Mouse (Mus musculus) cerebellum, adult 8-10 months (tissue): ENCODE data around the gene Prkab2.

Experiments
- DNase-seq: peaks from one replicate; pipeline ENCODE4 v3.0.0; 2022

The Prkab2 gene

GRCm38 (mm10) chr3:97651604-97652003 lies 6.4 kb upstream of the Prkab2 start:
- no peak for DNase-seq

- DNase-seq = no peak
These were observed 4.2 kb upstream of the Prkab2 start for GRCm38 (mm10) chr3:97653781-97654180.

- no peak for DNase-seq
These were observed 3.1 kb upstream of the Prkab2 start for GRCm38 (mm10) chr3:97654901-97655300.

- no peak for DNase-seq
These were observed 617 bp downstream of the Prkab2 start for GRCm38 (mm10) chr3:97658426-97659193.

- no peak for DNase-seq
These were observed 1.8 kb downstream of the Prkab2 start for GRCm38 (mm10) chr3:97659746-97660145.

- no peak for DNase-seq
These were observed 3.2 kb downstream of the Prkab2 start for GRCm38 (mm10) chr3:97661206-97661605.

DNA sequence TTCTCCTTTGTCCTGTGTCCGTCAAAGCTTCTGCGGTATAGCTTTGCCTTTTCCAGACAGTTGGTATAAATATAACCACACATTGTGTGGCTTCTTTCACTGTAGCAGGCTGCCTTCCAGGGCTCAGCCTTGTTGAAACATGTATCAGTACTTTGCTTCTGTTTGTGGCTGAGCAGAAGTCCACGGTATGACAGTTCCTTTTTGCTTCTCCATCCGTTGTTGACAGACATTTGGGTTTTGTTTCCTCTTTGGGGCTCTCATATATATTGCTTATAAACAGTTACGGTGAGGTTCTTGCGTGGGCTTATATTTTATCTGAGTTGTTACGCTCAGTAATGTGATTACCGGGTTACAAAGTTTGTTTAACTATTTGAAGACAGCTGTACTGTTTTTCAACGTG lies 7.5 kb downstream of the Prkab2 start:
- no peak for DNase-seq

GRCm38 (mm10) chr3:97666154-97666553 lies 8.2 kb downstream of the Prkab2 start:
- DNase-seq = no peak

DNA sequence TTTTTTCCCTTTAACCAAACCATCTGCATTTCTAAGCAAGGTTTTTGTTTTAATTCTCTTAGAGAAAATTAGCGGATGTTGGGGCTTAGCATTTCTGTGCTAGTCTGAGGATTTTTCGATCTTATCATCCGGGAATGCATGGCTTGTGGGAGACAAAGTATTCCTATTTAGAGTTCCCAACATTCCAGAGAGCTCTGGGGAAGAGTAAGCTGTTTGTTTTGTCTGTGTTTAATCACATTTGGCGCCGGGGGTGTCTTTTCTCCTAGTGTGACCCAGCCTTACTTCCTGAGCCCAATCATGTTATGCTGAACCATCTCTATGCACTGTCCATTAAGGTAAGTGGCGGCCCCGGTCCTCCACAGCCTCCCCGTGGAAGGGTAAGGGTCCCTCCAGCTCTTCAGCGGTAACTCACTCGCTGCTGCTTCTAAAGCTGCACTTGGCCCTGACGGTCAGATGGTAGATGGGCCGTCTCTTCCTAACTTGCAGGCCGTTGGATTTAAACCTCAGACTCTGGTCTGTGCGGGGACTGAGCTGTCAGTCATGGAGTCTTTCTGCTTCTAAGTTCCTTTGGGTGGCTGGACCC lies 9.2 kb downstream of the Prkab2 start:
- DNase-seq = no peak

- no peak for DNase-seq
These were observed 16.7 kb downstream of the Prkab2 start, which contains the start of gene Gm17651 for GRCm38 (mm10) chr3:97674644-97675110. Gm17651 (minus strand) TSS chr3:97674694.

DNA sequence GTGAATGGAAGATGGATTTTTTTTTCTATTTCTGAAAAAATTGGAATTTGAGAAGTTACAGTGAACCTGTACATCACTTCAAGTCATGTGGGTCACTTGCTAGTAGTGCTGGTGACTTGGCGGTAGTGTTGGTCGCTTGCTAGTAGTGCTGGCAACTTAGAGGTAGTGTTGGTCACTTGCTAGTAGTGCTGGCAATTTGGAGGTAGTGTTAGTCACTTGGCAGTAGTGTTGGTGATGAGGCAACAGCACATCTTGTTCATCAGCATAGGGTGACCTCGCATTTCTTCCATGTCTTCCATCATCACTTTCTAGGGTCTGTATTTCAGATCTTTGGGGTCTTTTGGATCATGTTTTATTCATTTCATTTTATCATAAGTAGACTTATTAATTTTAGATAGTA lies 18.1 kb downstream of the Prkab2 start:
- no peak for DNase-seq

GRCm38 (mm10) chr3:97678416-97678815 lies 20.4 kb downstream of the Prkab2 start:
- DNase-seq = no peak

DNA sequence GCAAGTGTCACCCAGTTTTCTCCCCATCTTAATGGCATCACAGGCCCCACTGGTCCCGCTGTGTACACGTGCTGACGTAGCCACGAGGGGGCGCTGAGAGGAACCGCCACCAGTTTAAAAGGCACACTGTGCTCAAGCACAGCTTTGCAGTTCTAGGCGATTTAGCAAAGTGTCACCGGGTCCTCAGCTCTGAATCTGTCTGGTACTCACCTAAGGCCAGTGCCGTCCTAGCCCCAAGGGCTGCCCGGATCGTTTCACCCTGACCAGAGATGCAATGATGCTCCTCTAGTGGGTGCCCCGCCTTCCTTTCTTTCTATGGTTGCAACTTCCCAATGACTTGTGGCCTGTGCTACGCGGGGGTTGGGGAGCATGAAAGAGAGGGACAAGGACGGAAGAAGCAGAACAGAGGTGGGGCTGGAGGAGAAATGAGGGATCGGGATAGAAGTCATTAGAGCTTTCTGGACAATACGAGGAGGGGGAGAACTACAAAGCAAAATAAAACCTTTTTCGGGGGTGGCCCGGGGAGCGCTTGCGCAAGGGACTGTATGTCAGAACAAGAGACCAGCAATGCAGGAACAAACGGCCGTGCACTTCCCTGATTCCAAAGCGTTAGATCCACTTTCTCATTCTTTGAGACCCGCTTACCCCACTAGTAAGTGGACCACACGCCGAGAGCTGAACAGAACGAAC lies 22.8 kb downstream of the Prkab2 start:
- peak; percentile 73 for DNase-seq

DNA sequence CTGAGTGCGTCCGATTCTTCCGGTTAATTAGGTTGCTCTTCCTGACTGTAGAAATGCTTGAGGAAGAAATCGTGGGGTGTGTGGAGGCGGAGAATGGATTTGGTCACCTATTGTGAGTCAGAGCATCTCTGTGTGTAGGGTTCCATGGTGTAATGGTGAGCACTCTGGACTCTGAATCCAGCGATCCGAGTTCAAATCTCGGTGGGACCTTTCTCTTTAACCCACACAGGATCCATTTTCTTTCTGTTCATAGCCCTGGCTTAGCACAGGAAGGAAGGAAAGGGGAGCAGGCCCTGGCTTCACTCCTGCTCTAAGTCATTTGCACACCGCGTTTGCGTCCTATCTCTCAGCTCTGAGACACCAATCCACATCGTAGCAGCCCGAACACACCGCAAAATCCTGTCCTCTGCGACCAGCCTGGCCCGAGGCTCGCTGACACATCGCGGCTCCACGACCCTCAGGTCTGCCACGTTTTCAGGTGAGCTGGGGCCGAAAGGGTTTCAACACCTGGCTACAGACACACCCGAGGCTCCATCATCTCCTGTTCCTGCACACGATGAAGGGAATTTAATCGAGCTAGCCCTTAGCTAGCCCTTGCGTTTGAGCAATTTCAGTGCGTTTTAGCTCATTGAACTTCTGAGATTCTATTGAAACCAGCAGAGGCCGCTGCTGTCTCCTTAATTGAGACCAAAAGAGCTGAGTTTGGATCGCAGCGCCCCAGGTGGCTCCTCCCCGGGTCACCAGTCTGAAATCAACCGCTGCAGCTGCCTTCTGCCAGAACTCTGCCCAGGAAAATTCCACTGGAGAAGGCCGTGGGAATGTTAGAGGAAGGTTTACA lies 23.5 kb downstream of the Prkab2 start:
- DNase-seq = peak; percentile 56

DNA sequence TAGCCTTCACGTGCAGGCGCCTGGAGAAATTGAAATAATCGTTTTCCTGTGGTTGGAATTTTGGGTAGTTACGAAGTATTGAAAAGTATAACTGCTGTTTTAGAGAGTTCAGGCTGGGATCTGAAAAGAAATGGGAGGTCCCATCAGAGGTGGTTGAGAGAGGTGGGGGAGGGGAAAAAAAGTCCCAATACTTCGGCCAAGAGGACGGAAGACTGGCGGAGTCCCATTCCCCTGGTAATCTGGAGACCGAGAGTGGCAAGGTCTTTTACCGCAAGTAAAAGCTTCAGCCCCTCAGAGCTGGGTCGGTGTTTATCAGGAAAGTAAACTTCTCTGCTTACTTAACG lies 24.1 kb downstream of the Prkab2 start:
- DNase-seq = no peak

DNA sequence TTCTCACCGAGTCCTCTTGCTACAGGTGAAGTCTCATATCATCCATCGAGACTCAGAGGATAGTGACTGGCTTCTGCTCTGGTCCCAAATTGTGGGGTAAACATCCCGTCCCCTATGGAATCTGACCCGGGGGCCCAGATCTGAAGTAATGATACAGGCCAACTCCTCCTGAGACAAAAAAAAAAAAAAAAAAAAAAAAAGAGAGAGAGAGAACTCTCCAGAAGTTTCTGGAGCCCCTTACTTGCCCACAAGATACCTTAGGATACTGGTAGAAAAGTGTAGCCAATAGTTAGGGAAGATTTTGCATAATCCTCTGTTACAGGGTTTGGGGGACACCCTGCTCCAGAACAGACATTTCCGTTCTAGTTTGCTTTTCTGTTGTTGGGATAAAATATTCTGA lies 24.6 kb downstream of the Prkab2 start:
- no peak for DNase-seq

GRCm38 (mm10) chr3:97683560-97684195 lies 25.7 kb downstream of the Prkab2 start:
- no peak for DNase-seq

DNA sequence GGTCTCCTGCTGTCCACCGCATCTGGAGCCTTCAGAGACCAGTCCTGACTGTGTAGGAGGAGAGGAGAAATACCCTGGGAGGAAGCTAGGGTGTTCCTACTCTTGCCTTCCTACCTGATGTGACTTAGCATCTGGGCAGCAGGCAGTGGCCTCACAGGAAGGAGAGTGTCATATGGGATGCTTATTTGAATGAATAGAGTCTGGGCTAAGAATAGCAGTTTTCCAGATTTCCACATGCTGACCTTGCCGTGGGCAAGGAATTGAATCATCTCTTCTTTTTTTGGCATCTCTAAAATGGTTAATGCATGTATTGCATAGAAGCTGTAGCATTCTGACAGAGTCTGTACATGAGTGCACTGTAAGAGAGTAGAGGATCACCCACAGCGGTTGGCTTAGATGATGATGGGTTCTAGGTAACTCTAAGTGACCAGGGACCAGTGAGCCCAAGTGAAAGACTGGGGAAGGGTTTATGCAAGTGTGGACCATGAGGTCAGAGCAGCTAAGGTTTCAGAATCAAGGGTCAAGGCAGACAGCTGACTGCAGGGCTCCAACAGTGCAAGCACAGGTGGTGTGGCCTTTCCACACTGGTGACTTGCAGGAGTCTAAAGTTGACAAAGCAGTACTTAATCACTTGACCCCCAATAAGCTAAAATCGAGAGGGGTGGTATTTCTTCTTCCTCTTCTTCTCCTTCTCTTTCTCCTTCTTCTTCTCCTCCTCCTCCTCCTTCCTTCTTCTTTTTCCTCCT lies 28.6 kb downstream of the Prkab2 start:
- DNase-seq = no peak

- DNase-seq = no peak
These were observed 31.3 kb downstream of the Prkab2 start for GRCm38 (mm10) chr3:97689289-97689688.

DNA sequence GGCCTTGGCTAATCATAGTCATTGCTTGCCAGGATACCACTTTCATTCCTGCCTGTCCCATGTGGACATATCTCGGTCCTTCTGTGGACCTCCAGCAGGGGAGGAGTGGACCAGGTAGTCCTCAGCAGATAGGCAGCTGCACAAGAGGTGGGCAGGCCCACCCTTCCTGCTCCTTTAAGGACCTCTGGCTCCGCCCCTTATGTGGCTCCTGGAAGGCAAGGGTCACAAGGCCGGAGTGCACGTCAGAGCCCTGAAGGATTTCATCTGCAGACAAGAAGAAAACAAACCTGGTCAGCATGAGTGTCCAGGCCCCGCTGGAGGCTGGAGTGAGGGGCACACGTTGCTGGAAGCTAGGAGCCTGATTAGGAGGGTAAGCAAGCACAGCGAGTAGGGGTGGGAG lies 32.6 kb downstream of the Prkab2 start:
- no peak for DNase-seq

DNA sequence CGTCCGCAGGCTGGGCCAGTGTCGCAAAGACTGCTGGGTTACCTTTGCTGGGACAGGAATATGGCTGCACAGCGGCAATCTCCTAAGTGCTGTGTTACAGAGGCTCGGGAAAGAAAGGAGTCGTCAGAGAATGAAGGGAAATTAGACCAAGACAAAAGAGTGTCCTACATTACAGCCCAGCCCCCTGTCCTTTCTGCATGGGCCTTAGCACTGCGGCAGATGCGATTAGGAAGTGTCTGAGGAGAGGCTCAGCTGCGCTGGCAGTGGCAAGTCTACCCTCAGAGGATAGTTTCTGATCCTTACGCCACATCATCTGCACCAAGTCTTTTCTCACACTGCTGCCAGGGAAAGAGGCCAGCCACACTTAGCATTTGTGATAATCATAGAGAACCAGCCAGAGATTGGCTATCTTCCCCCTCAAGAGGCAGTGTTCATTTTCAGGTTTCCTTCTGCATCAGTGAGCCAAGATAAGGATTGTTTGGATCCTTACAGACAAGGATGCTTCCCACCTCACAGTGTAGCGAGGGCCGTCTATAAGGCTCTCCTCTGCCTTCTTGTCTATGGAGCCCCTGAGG lies 33.5 kb downstream of the Prkab2 start:
- no peak for DNase-seq

DNA sequence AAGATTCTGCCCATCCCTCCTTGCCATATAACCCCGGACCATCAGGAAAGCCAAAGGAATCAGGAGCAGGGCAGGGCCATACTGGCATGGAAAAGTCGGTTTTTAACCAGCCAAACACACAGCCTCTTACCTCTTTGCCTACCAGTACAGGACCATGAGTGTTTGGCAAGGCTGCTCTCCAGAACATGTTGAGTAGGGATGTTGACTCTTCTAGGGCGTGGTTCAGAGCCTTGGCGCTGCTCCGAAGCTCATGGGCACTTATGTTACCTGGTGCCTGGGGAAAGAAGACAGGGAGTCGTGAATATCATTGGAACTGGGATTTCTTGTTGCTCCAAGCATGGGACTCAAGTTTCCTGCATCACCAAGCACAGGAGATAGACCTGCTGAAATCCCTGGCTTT lies 35.8 kb downstream of the Prkab2 start:
- no peak for DNase-seq
